Mouse (Mus musculus): ENCODE data around the gene Myo1e.

Myo1e gene

DNA sequence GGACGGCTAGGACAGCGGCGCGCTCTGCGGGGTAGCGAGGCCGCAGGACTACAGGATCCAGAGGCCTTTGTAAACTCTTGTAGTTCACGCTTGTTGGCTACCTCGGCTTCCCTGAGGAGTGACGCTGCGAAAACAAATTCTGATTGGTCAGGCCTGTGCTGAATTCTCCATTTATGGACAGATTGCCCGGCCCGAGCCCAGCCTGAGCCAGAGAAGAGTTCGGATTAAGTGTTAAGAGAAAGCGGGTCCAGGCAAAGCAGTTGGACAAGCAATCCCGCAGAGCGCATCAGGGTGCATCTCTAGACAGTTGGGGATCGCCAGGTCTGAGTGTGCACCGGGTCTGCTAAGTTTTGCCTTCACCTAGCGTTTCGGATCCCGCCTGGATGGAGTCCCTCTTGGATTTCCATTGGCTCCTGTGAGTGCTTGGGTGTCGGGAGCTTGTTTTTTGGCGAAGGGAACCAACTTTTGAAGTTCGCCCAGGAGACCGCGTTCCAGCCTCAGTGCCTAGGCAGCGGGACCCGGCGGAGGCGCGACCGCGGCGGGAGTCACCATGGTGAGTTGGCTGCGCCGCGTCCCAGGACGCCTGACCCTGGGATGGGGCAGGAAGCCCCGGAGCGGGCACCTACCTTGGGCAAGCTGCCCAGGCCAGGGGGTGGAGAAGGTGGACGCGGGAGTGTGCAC, at the start of gene Myo1e:
Gene Myo1e (plus strand): TSS at position 200 of the 681 bp plus-strand sequence.
- DNase-seq (ENCODE audit: low spot score) = peak; percentile 85

DNA sequence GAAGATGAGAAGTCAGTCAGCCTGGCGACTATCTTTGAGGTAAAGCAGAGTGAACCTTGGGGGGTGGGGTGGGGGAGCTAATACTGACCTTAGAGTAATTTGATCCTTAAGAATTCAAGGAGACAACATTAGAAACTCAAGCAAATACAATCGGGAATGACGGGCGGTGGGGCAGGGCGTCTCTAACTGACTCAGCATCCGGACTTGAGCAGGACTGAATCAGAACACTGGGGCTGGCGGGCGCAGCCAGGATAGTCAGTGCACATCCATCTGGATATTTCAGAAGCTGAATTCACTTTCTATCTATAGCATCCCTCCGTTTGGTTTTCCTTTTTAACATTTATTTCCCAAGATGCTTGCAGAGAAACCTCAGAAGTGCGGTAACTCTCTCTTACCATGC, 47.1 kb upstream of the Myo1e start:
- DNase-seq (ENCODE audit: low spot score) = no peak

DNA sequence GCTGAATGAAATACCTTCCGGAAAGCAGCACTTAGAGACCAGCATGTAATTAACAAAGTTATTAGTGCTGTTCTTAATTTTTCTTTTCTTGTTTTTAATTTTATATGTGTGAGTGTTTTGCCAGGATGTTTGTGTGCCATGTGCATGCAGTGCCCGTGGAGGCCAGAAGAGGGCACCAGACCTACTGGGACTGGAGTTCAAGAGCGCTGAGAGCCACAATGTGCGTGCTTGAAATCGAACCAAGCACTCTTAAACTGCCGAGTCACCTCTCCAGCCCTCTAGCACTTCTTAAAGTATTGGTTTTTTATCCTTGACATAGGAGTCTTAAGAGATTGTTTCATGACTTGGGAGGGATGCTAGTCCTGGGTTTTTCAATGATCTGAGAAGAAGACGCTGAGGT, 38.2 kb upstream of the Myo1e start:
- DNase-seq (ENCODE audit: low spot score) = peak; percentile 43

DNA sequence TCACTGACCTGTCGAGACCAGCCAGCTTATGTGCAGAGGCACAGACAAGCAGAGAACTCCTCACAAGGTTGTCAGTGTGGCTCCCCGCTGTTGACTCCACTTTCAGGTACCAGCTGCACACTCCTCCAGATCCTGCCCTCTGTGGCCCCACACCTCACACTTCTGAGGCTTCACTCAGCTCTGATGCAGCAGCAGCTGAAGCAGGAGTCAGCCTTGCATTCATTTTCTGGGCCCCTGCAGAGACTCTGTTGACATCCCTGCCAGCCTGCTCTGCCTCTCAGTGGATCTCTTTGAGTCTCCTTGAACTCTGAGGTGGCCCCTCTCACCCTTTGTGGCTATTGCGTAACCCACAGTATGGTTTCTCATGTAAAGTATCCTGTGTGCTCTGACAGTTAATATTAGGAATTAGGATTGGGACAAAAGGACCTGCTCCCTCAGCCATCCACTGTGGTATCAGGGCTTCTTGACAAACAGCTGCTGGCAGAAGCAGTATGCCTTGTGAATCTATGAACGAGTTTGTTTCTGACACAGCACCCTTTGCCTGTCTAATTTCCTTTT, 32.8 kb upstream of the Myo1e start:
- DNase-seq (ENCODE audit: low spot score) = no peak

DNA sequence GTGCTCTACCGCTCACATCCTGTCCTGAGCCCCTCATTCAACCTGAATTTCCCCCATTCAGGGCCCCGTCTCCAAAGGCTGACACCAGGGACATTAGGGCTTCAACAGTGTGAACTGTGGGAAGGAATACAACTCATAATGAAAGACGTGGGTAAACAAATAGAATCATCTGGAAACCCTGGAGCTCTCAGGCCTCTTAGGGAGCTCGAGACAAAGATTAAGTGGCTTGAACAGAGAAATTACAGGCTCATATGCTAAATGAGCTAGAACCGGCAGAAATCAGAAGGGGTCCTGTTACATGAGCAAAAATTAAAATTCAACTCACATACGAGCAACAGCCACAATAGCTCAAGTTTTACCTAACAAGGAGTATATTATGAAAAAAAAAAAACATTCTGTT, 32.3 kb upstream of the Myo1e start:
- DNase-seq (ENCODE audit: low spot score) = no peak

DNA sequence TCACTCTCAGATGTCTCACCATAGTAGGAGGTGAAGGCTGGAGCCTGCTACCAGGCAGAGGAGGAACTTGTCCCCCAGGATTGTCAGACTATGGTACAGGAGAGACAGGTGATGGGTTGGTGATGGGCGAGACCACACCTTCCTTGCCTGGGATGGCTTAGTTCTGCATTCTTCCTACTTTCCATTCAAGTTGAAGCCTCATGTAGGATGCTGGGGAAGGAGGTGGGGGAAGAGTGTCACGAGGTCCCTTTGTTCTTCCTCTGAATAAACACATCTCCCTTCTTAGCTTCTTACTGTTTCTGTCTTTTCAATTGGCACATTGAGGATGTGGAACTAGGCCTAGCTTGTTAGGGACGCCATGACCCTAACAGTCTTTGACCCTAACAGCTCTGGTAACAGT, 30.9 kb upstream of the Myo1e start:
- DNase-seq (ENCODE audit: low spot score) = no peak

DNA sequence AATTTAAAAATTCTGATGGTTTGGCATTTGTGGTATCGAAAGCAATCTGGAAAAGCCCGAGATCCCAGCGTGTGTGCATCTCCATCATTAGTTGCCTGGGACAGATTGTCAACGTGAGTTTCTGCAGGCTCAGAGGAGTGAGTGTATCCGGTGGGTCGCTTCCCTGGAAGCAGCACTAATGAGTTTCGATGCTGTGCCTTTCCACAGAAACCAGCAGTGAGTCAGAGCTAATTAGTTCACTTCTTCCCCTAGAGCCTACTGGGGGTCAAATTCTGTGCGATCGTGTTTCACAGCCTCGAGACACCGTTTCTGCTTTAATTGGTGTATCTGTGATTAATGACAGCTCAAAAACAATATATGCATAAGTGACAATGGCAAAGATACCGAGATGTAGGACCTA, 25.4 kb upstream of the Myo1e start:
- no peak for DNase-seq (ENCODE audit: low spot score)

DNA sequence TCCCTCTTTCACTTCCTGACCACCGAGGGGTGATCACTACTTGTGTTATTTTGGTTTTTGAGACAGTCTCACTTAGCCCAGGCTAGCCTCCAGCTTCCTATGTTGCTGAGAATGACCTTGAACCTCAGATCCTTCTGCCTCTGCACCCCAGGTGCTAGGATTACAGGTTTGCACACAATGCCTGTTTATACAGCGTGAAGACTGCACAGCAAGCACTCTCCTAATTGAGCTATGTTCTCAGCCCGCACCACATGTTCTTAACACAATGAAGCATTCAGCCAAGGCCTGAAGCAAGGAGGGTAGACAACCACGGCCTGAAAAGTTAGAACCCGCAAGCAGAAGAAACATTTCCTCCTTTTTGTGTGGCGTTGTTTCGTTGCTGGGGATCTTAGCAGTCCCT, 24.5 kb upstream of the Myo1e start:
- DNase-seq (ENCODE audit: low spot score) = no peak

DNA sequence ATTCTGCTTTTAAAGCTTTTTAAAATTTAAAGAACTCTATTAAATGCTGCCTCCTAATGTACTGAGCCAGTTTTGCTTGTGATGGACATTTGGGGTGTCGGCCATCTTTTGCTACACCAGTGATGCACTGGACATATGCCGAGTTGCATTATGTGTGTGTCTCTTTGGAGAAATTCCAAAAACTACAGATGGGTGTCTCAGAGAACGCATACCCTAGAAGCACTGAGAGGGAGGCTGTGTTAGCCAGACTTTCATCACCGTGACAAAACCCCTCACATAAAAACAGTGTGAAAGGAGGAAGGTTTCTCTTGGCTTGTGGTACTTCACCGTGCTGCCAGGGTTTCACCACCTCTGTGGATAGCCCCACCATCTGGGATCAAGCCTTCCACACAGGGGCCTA, 14.8 kb upstream of the Myo1e start:
- DNase-seq (ENCODE audit: low spot score) = no peak

DNA sequence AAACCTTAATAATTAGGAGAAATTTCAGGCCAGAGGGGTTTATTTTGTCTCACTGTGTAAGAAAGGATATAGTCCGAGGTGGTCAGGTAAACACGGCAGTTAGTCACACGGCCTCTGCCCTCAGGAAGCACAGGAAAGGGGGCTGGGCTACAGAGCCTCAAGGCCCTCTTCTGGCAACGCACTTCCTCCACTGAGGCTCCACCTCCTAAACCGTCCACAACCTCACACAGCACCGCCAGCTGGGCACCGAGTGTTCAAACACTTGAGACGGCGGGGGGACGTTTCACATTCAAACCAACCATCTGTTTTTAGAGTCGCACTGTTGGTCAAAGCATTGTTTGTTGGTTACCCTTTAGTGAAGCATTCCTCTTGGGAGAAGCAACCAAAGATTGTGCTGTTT, 12.5 kb upstream of the Myo1e start:
- peak; percentile 35 for DNase-seq (ENCODE audit: low spot score)

DNA sequence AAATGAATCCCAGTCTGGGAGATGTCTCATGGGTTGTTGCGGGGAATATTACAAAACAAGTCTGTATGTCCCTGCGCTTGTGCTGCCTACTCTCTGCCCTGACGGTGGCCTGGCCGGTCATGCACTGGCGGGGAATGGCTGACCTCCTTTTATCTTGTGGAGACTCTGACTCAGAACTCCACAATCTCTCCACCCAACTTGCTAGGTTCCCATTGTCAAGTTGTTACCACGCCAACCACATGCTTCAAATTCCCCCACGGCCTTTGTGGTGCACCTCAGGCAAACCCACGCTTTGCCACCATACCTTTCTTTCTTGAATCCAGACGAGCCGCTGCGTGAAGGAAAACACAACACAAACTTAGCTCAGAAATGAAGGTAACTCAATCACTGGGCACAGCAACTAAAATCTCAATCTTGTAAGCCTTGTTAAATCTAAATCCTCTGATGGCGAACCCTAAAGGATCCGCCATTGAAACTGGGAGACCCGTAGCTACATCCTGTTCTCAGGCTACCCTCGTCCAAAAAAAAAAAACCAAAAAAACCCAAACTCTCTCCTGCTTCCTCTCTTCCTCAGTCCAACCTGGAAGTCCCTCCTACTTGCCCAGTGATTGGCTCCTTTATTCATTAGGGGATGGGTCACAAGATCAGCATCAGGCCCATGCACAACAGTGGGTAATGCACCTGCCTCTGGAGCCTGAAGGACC, 10.0 kb upstream of the Myo1e start:
- DNase-seq (ENCODE audit: low spot score) = no peak

DNA sequence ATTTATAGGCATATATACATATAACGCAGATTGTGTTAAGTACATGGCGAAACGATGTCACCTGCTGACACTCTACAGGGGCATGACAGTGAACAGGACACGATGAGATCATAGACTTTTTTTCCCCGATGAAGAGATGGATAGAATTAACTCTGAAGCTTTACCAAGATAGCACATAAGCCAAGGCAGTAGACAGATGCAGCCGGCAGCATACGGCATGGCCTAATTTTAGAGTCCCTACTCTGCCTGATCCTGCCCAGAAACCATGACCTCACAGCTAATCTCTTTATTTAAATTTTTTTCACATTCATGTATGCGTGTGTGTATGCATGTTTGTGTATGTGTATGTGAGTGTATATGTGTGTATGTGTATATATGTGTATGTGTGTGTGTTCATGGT, 9.2 kb upstream of the Myo1e start:
- DNase-seq (ENCODE audit: low spot score) = no peak

DNA sequence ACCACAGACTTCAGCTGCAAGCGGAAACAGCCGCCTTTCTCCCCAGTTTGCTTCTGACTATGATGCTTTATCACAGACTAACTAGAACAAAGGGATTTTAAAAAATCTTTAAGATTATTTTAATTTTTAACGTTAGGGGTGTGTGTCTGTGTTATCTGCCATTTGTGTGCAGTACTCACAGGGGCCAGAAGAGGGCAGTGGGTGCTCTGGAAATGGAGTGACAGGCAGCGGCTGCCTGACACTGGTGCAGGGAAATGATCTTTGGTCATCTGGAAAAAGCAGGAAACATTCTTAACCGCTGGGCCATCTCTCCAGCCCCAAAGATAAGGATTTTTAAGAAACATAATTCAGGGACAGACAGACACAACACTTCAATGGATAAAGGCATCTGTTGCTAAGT, 4.4 kb upstream of the Myo1e start:
- DNase-seq (ENCODE audit: low spot score) = no peak

DNA sequence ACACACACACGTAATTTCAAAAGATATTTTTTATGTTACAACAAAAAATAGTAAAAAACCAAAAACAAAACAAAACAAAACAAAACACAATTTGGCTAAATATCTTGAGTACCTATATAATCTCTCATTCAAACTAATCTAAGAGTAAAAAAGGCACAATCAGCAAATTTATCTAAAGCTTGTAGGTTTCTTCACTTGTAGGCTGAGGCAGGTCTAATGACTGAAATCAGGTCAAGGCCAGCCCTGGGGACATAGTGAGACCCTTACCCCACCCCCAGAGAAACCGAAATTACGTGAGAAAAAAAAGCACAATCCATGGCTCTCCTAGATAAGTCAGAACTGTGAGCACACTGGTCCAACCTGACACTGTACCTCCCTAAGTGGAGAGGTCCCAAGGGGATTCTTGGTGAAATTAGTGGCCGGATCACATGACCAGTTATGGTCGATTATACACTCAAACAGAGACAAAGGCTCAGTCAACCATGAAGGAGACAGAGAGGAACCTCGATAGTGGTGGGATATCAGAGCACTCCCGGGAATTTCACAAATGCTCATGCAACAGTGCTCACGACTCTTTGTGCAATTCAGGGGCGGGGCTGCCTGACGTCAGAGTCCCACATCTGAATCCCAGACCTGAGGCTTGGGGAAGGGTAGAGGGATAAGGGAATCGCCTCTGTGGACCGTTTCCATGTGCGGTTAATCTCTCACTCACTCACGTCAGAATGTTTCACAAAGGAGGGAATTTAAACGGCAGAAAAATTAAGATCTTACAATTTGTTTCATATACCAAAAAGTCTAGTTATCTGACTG, 3.7 kb upstream of the Myo1e start:
- DNase-seq (ENCODE audit: low spot score) = no peak

DNA sequence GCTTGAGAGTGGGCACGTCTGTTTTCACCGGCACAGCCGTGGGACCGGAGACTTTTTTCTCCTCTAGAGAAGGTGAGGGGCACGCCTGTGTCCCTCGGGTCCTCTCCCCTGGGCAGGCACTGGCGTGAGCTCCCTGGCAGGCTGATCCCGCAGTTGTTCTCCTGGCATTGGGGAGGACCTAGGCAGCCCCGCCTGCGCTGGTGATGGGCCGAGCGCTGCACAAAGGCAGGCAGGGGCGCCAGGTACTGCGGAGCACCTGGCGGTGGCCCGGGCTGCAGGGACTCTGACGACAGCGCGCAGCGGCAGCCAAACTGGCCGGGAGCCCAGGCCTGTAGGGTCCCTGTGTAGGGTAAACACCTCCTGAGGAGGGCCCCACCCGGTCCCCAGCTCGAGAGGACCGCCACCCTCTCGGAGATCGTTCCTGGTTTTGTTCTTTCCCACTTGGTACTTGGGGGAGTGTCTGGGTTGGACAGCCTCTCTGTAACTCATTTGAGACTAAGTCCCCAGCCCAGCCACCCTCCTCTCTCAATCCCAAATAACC, 901 bp downstream of the Myo1e start:
- peak; percentile 19 for DNase-seq (ENCODE audit: low spot score)

DNA sequence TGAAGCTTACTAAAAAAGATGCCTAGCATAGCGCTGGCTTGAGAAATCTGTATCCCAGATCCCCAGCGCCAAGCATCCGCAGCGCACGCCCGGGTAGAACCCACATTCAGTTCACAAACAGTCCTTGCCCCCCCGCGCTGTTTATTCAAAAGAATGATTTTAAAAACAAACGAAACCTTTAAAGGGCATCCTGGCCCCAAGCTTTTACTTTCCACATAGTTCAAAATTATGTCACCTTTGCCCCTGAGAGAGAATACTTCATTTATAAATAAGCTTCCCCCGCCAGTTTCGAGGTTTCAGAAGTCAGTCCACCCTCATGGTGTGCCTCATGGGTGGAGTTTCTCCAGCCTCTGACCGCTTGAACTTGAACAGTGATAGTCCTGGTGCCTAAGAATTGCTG, 1.6 kb downstream of the Myo1e start:
- DNase-seq (ENCODE audit: low spot score) = no peak

DNA sequence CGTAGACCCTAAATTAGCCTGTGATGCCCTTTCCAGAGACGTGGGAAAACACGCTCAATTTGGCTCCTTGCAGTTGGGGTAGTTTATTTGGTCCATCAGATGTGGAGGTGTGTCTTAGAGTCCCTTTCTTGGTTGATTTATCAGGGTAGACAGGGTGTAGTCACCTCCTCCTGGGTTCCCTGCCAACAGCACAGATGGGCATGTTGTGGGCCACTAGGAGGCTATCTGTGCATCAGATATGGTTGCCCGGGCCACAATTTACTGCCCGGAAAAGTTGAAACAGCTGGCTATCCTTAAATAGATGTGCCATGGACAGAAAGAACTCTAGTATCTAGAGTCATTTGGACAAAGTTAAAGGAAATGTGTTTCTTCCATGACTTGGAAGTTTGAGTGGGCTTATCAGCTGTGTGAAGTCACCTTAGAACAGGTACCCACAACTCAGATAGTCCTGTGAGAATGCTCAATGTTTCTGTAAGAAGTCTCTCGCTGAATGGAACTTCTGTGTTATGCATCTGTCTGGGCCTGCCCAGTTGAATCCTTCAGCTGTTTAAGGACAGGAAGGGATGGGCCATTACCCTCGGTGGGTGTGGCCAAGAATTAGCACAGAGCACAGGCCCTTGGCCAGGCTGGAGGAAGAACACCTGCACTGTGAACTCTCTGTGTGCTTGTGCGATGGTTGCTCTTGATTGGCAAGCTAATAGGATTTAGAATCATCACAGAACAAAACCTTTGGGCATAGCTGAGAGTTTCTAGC, 2.3 kb downstream of the Myo1e start:
- no peak for DNase-seq (ENCODE audit: low spot score)

DNA sequence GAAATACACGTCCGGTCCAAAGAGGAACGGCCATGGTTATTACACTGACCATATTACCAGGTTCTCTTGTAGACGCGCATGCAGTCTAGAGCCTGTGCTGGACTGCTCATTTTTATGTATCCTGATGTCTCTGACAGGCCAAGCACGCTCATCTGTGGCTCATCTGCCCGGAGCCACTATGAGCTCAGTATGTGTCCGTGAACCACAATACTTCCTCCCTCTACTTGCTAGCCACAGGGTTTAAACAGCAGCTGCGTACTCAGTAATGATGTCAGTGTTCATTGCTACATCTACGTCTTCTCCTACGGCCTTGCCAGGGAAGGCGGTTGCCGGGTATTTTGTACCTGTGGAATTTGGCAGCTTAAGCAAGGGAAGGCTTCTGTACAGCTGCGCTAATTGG, 4.5 kb downstream of the Myo1e start:
- no peak for DNase-seq (ENCODE audit: low spot score)

DNA sequence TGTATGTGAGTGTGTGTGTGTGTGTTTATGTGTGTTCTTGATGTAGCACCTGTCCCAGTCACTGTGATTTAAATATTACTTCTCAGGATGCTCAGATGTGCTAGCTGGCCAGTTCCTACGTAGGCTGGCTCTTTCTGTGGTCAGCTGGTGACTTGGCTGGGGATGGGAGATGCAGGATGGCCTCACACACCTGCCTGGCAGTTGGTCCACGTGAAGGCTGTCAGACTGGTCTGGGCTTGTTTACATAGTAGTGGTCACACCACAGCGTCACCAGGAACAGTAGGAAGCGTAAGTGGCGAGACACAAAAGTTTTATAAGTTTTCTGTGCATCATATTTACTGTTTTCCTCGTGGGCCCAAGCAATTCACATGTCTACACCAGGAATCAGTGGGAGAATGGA, 9.4 kb downstream of the Myo1e start:
- no peak for DNase-seq (ENCODE audit: low spot score)

DNA sequence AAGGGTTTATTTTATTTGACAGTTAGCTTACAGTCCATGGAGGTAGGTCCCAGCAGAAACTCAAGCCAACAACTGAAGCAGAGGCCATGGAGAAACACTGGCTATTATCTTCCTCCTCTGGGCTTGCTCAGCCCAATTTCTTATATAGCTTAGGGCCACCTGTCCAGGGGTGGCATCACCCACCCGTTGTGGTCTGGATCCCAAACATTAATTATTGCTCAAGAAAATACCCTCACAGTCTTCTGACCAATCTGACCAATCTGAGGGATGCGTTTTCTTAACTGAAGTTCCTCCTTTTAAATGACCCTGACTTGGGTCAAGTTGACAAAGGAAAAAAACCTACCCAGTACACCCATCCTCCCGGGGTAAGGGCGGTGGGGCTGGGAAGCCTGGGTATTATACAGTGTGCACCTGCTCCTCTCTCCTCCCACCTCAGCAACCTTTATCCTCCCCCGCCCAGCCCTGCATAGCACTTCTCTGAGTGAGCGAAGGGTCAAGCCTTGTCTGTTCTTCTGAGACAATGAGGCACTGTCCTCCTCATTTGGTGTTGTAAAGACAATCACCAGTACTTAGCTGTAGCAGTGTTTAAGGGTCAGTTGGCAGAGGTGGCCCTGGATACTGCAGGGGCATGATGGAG, 12.3 kb downstream of the Myo1e start:
- DNase-seq (ENCODE audit: low spot score) = no peak

DNA sequence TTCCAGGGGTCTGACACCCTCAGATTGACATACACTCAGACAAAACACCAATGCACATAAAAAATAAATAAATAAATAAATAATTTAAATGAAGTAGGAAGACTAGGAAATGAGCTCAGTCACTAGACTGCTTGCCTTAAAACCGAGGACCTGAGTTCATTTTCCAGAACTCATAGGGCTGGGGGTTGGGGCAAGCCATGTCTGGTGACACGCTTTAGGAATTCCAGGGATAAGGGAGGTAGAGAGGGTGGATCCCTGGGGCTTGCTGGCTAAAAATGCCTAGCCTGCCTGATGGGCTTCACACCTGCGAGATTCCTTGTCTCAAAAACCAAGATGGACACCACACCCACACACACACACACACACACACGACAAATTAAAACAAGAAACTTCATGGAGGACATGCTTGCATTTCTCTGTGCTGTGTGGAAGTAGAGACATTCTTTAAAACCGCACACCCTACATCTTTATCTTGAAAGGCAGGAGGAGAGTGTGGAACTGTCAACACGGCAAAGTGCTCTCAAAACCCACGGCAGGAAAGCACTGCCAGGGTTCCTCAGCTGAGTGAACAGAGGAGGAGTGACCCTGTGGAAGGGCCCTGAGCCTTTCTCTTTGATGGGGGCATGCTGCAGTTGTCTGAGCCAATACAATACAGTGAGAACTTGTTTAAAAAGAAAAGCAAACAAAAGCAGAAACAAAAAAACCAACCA, 13.5 kb downstream of the Myo1e start:
- DNase-seq (ENCODE audit: low spot score) = no peak
